Mouse (Mus musculus) limb, embryonic 12.5 days (tissue): ENCODE measurements around the gene Slc2a3. TPM values are rescaled to one million over a fixed set of nuclear protein-coding genes. Genes with fewer than 3 reads are reported as not detected.

Experiments
- ATAC-seq: fragments of 200-750 bp; cut with Nextera tagmentation; 2 replicates; pipeline ENCODE4 v1.8.0; 2017; ENCODE audit warnings: low read depth, moderate TSS enrichment; ENCODE audit not compliant: insufficient number of reproducible peaks, insufficient read depth, low FRiP score, low TSS enrichment
- H3K27ac ChIP-seq: fragments of 300-500 bp; sonication (generic); 2 replicates; pipeline ENCODE4 v1.5.1; 2016; ENCODE audit warnings: mild to moderate bottlenecking, moderate library complexity
- H3K27me3 ChIP-seq: fragments of 300-500 bp; sonication (generic); 2 replicates; pipeline ENCODE4 v1.6.1; 2016; ENCODE audit warnings: mild to moderate bottlenecking, moderate library complexity
- H3K36me3 ChIP-seq: fragments of 300-500 bp; sonication (generic); 2 replicates; pipeline ENCODE4 v1.6.1; 2016; ENCODE audit warnings: mild to moderate bottlenecking, moderate library complexity
- H3K4me1 ChIP-seq: fragments of 300-500 bp; sonication (generic); replicated peaks from 2 replicates; pipeline ENCODE4 v1.6.1; 2016
- H3K4me2 ChIP-seq: fragments of 300-500 bp; sonication (generic); 2 replicates; pipeline ENCODE4 v1.6.1; 2016; ENCODE audit warnings: mild to moderate bottlenecking, moderate library complexity
- H3K4me3 ChIP-seq: fragments of 300-500 bp; sonication (generic); replicated peaks from 2 replicates; pipeline ENCODE4 v1.5.1; 2016; ENCODE audit warnings: mild to moderate bottlenecking
- H3K9ac ChIP-seq: fragments of 300-500 bp; sonication (generic); replicated peaks from 2 replicates; pipeline ENCODE4 v1.6.1; 2016; ENCODE audit warnings: mild to moderate bottlenecking, moderate library complexity
- H3K9me3 ChIP-seq: fragments of 300-500 bp; sonication (generic); 2 replicates; pipeline ENCODE4 v1.6.1; 2016; ENCODE audit warnings: mild to moderate bottlenecking, moderate library complexity
- WGBS: fragments of 180-500 bp; shearing (Covaris S2); methylation state at CpG from one replicate; pipeline ENCODE4 v1.1.7; 2016; 5-methylcytosine and 5-hydroxymethylcytosine counted together
- polyA plus RNA-seq: library from polyadenylated mRNA; unstranded; fragments of >200 nt; fragmentation: Nextera tagmentation; extraction: Ambion mirVana; gene quantifications from 2 replicates; pipeline ENCODE4 v1.2.1, GENCODE M21; 2016

Slc2a3 gene
- polyA plus RNA-seq, result 89.5 and 93.5 TPM in 2 replicates

- Histone ChIP-seq H3K9me3 (no peaks in the 10 kb centered on the region), H3K27me3 (peaks cover 20% of the 10 kb centered on the region), H3K4me1 (no peaks in the 10 kb centered on the region), H3K4me2 (peak within 1 kb of the TSS; percentile 94), H3K27ac (no peak within 1 kb of the TSS), H3K9ac (peak within 1 kb of the TSS; percentile 75), H3K4me3 (peak within 1 kb of the TSS; percentile 58), H3K36me3 (no peaks in the 10 kb centered on the region)
- peak; percentile 50 for ATAC-seq
- WGBS, result 1% methylated on average over 46 of the region's 46 CpGs
Measured at GRCm38 (mm10) chr6:122801301-122801800, at the start of gene Slc2a3. Gene Slc2a3 (minus strand): TSS chr6:122801640.

- no peak for ATAC-seq
- WGBS, result 76% methylated on average over 6 of the region's 6 CpGs
- Histone ChIP-seq H3K4me3 (no peak overlapping the region), H3K27ac (no peak overlapping the region), H3K9ac (no peak overlapping the region), H3K9me3 (0 out of 2 replicates have a peak, but pooled peaks cover 3% of the 10 kb centered on the region), H3K36me3 (peaks cover 71% of the 10 kb centered on the region), H3K4me2 (no peak overlapping the region), H3K4me1 (no peaks in the 10 kb centered on the region), H3K27me3 (no peaks in the 10 kb centered on the region)
Measured at GRCm38 (mm10) chr6:122843759-122844158, 42.3 kb upstream of the Slc2a3 start.

- no peak for ATAC-seq
- Histone ChIP-seq H3K4me1 (no peaks in the 10 kb centered on the region), H3K27ac (no peak overlapping the region), H3K36me3 (peaks cover 99% of the 10 kb centered on the region), H3K9ac (no peak overlapping the region), H3K4me2 (no peak overlapping the region), H3K9me3 (peaks cover 6% of the 10 kb centered on the region; the same call in 1 of the 2 replicates), H3K4me3 (no peak overlapping the region), H3K27me3 (no peaks in the 10 kb centered on the region)
- 92% methylated on average over 5 of the region's 5 CpGs for WGBS
Measured at GRCm38 (mm10) chr6:122837539-122837938, 36.1 kb upstream of the Slc2a3 start.

- ATAC-seq, result no peak
- 94% methylated on average over 3 of the region's 3 CpGs for WGBS
Measured at GRCm38 (mm10) chr6:122836974-122837373, 35.5 kb upstream of the Slc2a3 start.

GRCm38 (mm10) chr6:122834365-122834764 lies 32.9 kb upstream of the Slc2a3 start:
- H3K9me3 ChIP-seq, result peaks cover 6% of the 10 kb centered on the region; the same call in 1 of the 2 replicates
- H3K4me1 ChIP-seq, result no peaks in the 10 kb centered on the region
- no peak for ATAC-seq
- H3K27ac ChIP-seq, result no peak overlapping the region
- H3K4me3 ChIP-seq, result no peak overlapping the region
- H3K36me3 ChIP-seq, result peaks cover 88% of the 10 kb centered on the region
- 67% methylated on average over 4 of the region's 4 CpGs for WGBS
- H3K27me3 ChIP-seq, result no peaks in the 10 kb centered on the region
- no peak overlapping the region for H3K4me2 ChIP-seq
- H3K9ac ChIP-seq, result no peak overlapping the region

More at GRCm38 (mm10) chr6:122836974-122837373, 35.5 kb upstream of the Slc2a3 start:
- H3K4me3 ChIP-seq, result no peak overlapping the region
- peaks cover 6% of the 10 kb centered on the region; the same call in 1 of the 2 replicates for H3K9me3 ChIP-seq
- H3K27ac ChIP-seq, result no peak overlapping the region
- H3K27me3 ChIP-seq, result no peaks in the 10 kb centered on the region
- no peak overlapping the region for H3K9ac ChIP-seq
- no peak overlapping the region for H3K4me2 ChIP-seq
- no peaks in the 10 kb centered on the region for H3K4me1 ChIP-seq
- peaks cover 99% of the 10 kb centered on the region for H3K36me3 ChIP-seq

GRCm38 (mm10) chr6:122832880-122833279 lies 31.4 kb upstream of the Slc2a3 start:
- Histone ChIP-seq H3K9ac (no peak overlapping the region), H3K4me1 (no peaks in the 10 kb centered on the region), H3K9me3 (peaks cover 6% of the 10 kb centered on the region; the same call in 1 of the 2 replicates), H3K4me2 (no peak overlapping the region), H3K27ac (no peak overlapping the region), H3K27me3 (no peaks in the 10 kb centered on the region), H3K36me3 (peaks cover 81% of the 10 kb centered on the region), H3K4me3 (no peak overlapping the region)
- ATAC-seq, result no peak
- 84% methylated on average over 7 of the region's 7 CpGs for WGBS

- Histone ChIP-seq H3K27me3 (no peaks in the 10 kb centered on the region), H3K27ac (no peak overlapping the region), H3K4me3 (no peak overlapping the region), H3K4me2 (no peak overlapping the region), H3K9me3 (no peaks in the 10 kb centered on the region), H3K4me1 (peaks cover 27% of the 10 kb centered on the region), H3K9ac (no peak overlapping the region), H3K36me3 (peaks cover 35% of the 10 kb centered on the region)
- WGBS, result 42% methylated on average over 13 of the region's 13 CpGs
- ATAC-seq, result no peak
Measured at GRCm38 (mm10) chr6:122828086-122828485, 26.6 kb upstream of the Slc2a3 start.

GRCm38 (mm10) chr6:122825923-122826742 lies 24.7 kb upstream of the Slc2a3 start:
- H3K4me3 ChIP-seq, result peak overlapping the region; percentile 43
- 1% methylated on average over 29 of the region's 29 CpGs for WGBS
- peaks cover 42% of the 10 kb centered on the region for H3K4me1 ChIP-seq
- H3K9me3 ChIP-seq, result no peaks in the 10 kb centered on the region
- H3K27ac ChIP-seq, result peak overlapping the region; percentile 53; the same call in 1 of the 2 replicates
- no peaks in the 10 kb centered on the region for H3K27me3 ChIP-seq
- H3K36me3 ChIP-seq, result peaks cover 19% of the 10 kb centered on the region
- peak; percentile 70 for ATAC-seq
- peak overlapping the region; percentile 65 for H3K9ac ChIP-seq
- peak overlapping the region; percentile 83 for H3K4me2 ChIP-seq

GRCm38 (mm10) chr6:122825166-122825565 lies 23.7 kb upstream of the Slc2a3 start:
- no peak for ATAC-seq
- Histone ChIP-seq H3K27me3 (no peaks in the 10 kb centered on the region), H3K9me3 (no peaks in the 10 kb centered on the region), H3K4me3 (no peak overlapping the region), H3K4me1 (peaks cover 51% of the 10 kb centered on the region), H3K4me2 (peak overlapping the region; percentile 83; the same call in 1 of the 2 replicates), H3K27ac (no peak overlapping the region), H3K36me3 (peaks cover 10% of the 10 kb centered on the region; the same call in 1 of the 2 replicates), H3K9ac (no peak overlapping the region; the same call in 1 of the 2 replicates)
- 93% methylated on average over 9 of the region's 9 CpGs for WGBS

GRCm38 (mm10) chr6:122824086-122824485 lies 22.6 kb upstream of the Slc2a3 start:
- no peak for ATAC-seq
- no peak overlapping the region for H3K9ac ChIP-seq
- H3K36me3 ChIP-seq, result peaks cover 8% of the 10 kb centered on the region; the same call in 1 of the 2 replicates
- H3K4me2 ChIP-seq, result no peak overlapping the region
- WGBS, result 63% methylated on average over 10 of the region's 10 CpGs
- H3K27ac ChIP-seq, result no peak overlapping the region
- no peaks in the 10 kb centered on the region for H3K27me3 ChIP-seq
- peaks cover 51% of the 10 kb centered on the region for H3K4me1 ChIP-seq
- H3K4me3 ChIP-seq, result no peak overlapping the region
- H3K9me3 ChIP-seq, result no peaks in the 10 kb centered on the region

GRCm38 (mm10) chr6:122821822-122822221 lies 20.4 kb upstream of the Slc2a3 start:
- no peak for ATAC-seq
- Histone ChIP-seq H3K27me3 (no peaks in the 10 kb centered on the region), H3K4me3 (no peak overlapping the region), H3K27ac (no peak overlapping the region), H3K9me3 (no peaks in the 10 kb centered on the region), H3K4me2 (peak overlapping the region; percentile 88; the same call in 1 of the 2 replicates), H3K9ac (no peak overlapping the region), H3K36me3 (no peaks in the 10 kb centered on the region), H3K4me1 (peaks cover 51% of the 10 kb centered on the region)
- 73% methylated on average over 9 of the region's 9 CpGs for WGBS
